Mouse (Mus musculus): ENCODE data around the gene BC028528.

DNA sequence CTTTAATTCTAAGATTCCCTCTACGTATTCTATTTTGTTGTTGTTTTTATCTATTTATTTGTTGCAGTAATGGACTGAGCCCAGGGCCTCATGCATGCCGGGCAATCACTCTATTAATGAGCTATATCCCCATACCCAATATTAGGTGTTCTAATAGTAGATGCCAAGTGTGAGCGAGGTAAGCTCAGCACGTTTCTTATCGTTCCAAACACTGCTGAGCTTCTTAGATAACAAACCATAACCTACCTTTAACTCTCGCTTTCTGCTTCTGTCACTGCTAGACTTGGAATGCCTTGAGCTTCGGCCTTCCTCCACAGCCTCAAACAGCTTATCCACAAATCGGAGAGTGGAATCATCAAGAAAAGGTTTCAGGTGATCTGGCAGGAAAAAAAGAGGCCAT is 40.5 kb downstream of the BC028528 start:
- TF ChIP-seq POLR2A (IDR thresholded peaks at IDR 0.05; ENCODE audit: insufficient read depth, low read depth, low read length) (no peak), CTCF (IDR thresholded peaks at IDR 0.05) (no peak)
